Comparison of ENCODE assay signal across 42 mouse cellular contexts in the genomic region with DNA sequence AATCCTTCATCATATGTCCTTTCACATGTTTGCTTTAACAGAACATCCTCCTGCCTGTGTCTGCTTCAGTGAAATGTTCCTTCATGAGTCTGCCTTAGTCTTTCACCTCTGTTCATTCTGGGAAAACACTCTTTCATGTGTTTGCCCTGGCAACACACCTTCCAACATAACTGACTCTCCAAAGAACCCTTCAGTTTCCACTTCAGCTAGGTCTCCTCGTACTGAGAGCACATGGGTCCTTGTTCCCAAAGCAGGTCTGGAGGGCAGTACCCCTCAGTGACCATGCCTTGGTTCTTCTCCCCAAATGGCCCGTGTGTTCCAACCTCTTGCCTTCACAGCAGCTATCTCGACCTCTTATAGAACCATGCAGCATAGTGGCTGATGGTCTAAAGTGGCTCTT. TPM values are rescaled to one million over a fixed set of nuclear protein-coding genes. Genes with fewer than 3 reads are reported as not detected.
"Had no signal": no experiment of that assay in that cellular context is flagged by ENCODE, and none has a peak within 500 bp of the region (broad histone marks: within the 10 kb centered on the region; RNA-seq: fewer than 3 reads in every experiment).

No protein-coding gene starts in this region.

- H3K27ac ChIP-seq: forebrain, embryonic 15.5 days; hindbrain, embryonic 10.5 days; hindbrain, embryonic 12.5 days; hindbrain, embryonic 14.5 days; intestine, embryonic 15.5 days; kidney, embryonic 15.5 days; kidney, postnatal 0 days; limb, embryonic 13.5 days; limb, embryonic 15.5 days had no signal

- H3K27me3 ChIP-seq: forebrain, embryonic 15.5 days; hindbrain, embryonic 12.5 days; intestine, embryonic 15.5 days; kidney, embryonic 15.5 days; limb, embryonic 15.5 days had no signal

- H3K4me3 ChIP-seq: forebrain, embryonic 15.5 days; heart, embryonic 10.5 days; heart, embryonic 12.5 days; hindbrain, embryonic 10.5 days; hindbrain, embryonic 12.5 days; intestine, embryonic 15.5 days; kidney, embryonic 15.5 days; limb, embryonic 13.5 days; limb, embryonic 15.5 days had no signal

- H3K9ac ChIP-seq: forebrain, embryonic 15.5 days; forebrain, postnatal 0 days; heart, embryonic 12.5 days; hindbrain, embryonic 12.5 days; hindbrain, embryonic 14.5 days; intestine, embryonic 15.5 days; kidney, embryonic 15.5 days; limb, embryonic 13.5 days; limb, embryonic 15.5 days had no signal

- H3K36me3 ChIP-seq: forebrain, embryonic 15.5 days; heart, embryonic 10.5 days; heart, embryonic 12.5 days; hindbrain, embryonic 10.5 days; hindbrain, embryonic 12.5 days; intestine, embryonic 15.5 days; kidney, embryonic 15.5 days; limb, embryonic 13.5 days; limb, embryonic 15.5 days had no signal

- H3K4me2 ChIP-seq: forebrain, embryonic 15.5 days; heart, embryonic 12.5 days; hindbrain, embryonic 12.5 days; hindbrain, embryonic 14.5 days; intestine, embryonic 15.5 days; kidney, embryonic 15.5 days; limb, embryonic 13.5 days; limb, embryonic 15.5 days had no signal

- ATAC-seq: forebrain, embryonic 15.5 days; forebrain, postnatal 0 days; hindbrain, embryonic 16.5 days; inflammation-experienced regulatory T-cells, adult 6 months; intestine, embryonic 15.5 days; intestine, postnatal 0 days had no signal

- H3K4me1 ChIP-seq: limb, embryonic 15.5 days had no signal

- H3K9me3 ChIP-seq: forebrain, embryonic 15.5 days; heart, embryonic 10.5 days; heart, embryonic 12.5 days; hindbrain, embryonic 10.5 days; hindbrain, embryonic 12.5 days; intestine, embryonic 15.5 days; kidney, embryonic 15.5 days; limb, embryonic 13.5 days; limb, embryonic 15.5 days had no signal

- DNase-seq: forebrain, postnatal 0 days; gastrocnemius, postnatal 10 days; gastrocnemius, postnatal 25 days; heart, adult 18-20 months; heart, postnatal 14 days; heart, postnatal 4 days; kidney, adult 18-20 months; kidney, adult 9 months; kidney, postnatal 14 days; kidney, postnatal 36 days; layer of hippocampus, adult 9-11 months; layer of hippocampus, postnatal 36 days; left cerebral cortex, postnatal 4 days had no signal

RNA-seq across cellular contexts. Expression of gene Dnajb8, which starts 45.0 kb away (rescaled TPM):
- total RNA-seq: forebrain, postnatal 0 days; gastrocnemius, adult 18-20 months; gastrocnemius, postnatal 10 days; gastrocnemius, postnatal 25 days; gastrocnemius, postnatal 4 days; granulocyte monocyte progenitor cell, adult 5-6 weeks; heart, adult 18-20 months; heart, adult 8-10 months; heart, postnatal 14 days; heart, postnatal 4 days; layer of hippocampus, adult 18-20 months; layer of hippocampus, adult 8-10 months; layer of hippocampus, postnatal 14 days; layer of hippocampus, postnatal 36 days; left cerebral cortex, adult 18-20 months; left cerebral cortex, adult 8-10 months; left cerebral cortex, postnatal 10 days; left cerebral cortex, postnatal 25 days; left cerebral cortex, postnatal 4 days had no signal
- polyA plus RNA-seq: forebrain, embryonic 15.5 days; forebrain, postnatal 0 days; heart, embryonic 10.5 days; heart, embryonic 12.5 days; heart, embryonic 14.5 days; heart, embryonic 16.5 days; hindbrain, embryonic 10.5 days; hindbrain, embryonic 12.5 days; hindbrain, embryonic 14.5 days; hindbrain, embryonic 16.5 days; inflammation-experienced regulatory T-cells, adult 6 months; intestine, embryonic 15.5 days; intestine, postnatal 0 days; kidney, embryonic 15.5 days; kidney, postnatal 0 days; large intestine, adult 2 months; limb, embryonic 11.5 days; limb, embryonic 13.5 days; limb, embryonic 15.5 days had no signal
